Mouse (Mus musculus) CD4-positive, CD25-positive, alpha-beta regulatory T cell, adult 4 months (primary cell): ENCODE data around the gene Ak8. TPM values are rescaled to one million over a fixed set of nuclear protein-coding genes. Genes with fewer than 3 reads are reported as not detected.

Source experiments
- ATAC-seq: one replicate; pipeline ENCODE4 v1.8.0; 2017
- polyA plus RNA-seq, 2 experiments: library from polyadenylated mRNA; unstranded; fragments of 100-300 nt; shearing (Covaris generic); gene quantifications; one replicate each; pipeline ENCODE4 v1.2.1; 2017

Gene Ak8
- polyA plus RNA-seq = not detected

- peak; percentile 32 for ATAC-seq
Measured at GRCm38 (mm10) chr2:28699361-28700335, at the start of gene Ak8, which contains the start of gene Spaca9. Gene Ak8 (plus strand): TSS chr2:28700164. Gene Spaca9 (minus strand): TSS chr2:28699727.

- no peak for ATAC-seq
Measured at GRCm38 (mm10) chr2:28650526-28650925, 49.4 kb upstream of the Ak8 start.

- no peak for ATAC-seq
Measured at GRCm38 (mm10) chr2:28653351-28653750, 46.6 kb upstream of the Ak8 start.

- no peak for ATAC-seq
Measured at GRCm38 (mm10) chr2:28654295-28654694, 45.7 kb upstream of the Ak8 start.

GRCm38 (mm10) chr2:28656216-28656615 lies 43.7 kb upstream of the Ak8 start:
- ATAC-seq = no peak

- ATAC-seq = no peak
Measured at GRCm38 (mm10) chr2:28662891-28663290, 37.1 kb upstream of the Ak8 start.

GRCm38 (mm10) chr2:28665818-28666217 lies 34.1 kb upstream of the Ak8 start:
- ATAC-seq = no peak

GRCm38 (mm10) chr2:28671438-28671837 lies 28.5 kb upstream of the Ak8 start:
- no peak for ATAC-seq

GRCm38 (mm10) chr2:28676005-28676404 lies 24.0 kb upstream of the Ak8 start:
- ATAC-seq = no peak

- no peak for ATAC-seq
Measured at GRCm38 (mm10) chr2:28680710-28681109, 19.3 kb upstream of the Ak8 start.

- no peak for ATAC-seq
Measured at GRCm38 (mm10) chr2:28681718-28682117, 18.2 kb upstream of the Ak8 start.

- ATAC-seq = no peak
Measured at GRCm38 (mm10) chr2:28685895-28686294, 14.1 kb upstream of the Ak8 start.

- no peak for ATAC-seq
Measured at GRCm38 (mm10) chr2:28688431-28688830, 11.5 kb upstream of the Ak8 start.

- no peak for ATAC-seq
Measured at GRCm38 (mm10) chr2:28692692-28693091, 7.3 kb upstream of the Ak8 start.

GRCm38 (mm10) chr2:28698566-28698965 lies 1.4 kb upstream of the Ak8 start:
- no peak for ATAC-seq

- no peak for ATAC-seq
Measured at GRCm38 (mm10) chr2:28701646-28702262, 1.8 kb downstream of the Ak8 start.

- ATAC-seq = no peak
Measured at GRCm38 (mm10) chr2:28706106-28706636, 6.2 kb downstream of the Ak8 start.

- no peak for ATAC-seq
Measured at GRCm38 (mm10) chr2:28706787-28707186, 6.8 kb downstream of the Ak8 start.

- no peak for ATAC-seq
Measured at GRCm38 (mm10) chr2:28713036-28713435, 13.1 kb downstream of the Ak8 start.

GRCm38 (mm10) chr2:28722419-28722818 lies 22.5 kb downstream of the Ak8 start:
- ATAC-seq = no peak

- no peak for ATAC-seq
Measured at GRCm38 (mm10) chr2:28723912-28724311, 23.9 kb downstream of the Ak8 start.

- ATAC-seq = no peak
Measured at GRCm38 (mm10) chr2:28727786-28728404, 27.9 kb downstream of the Ak8 start.

GRCm38 (mm10) chr2:28730676-28731075 lies 30.7 kb downstream of the Ak8 start:
- ATAC-seq = no peak
